Mouse (Mus musculus): Measurements from ENCODE around the gene Rfng.

DNA sequence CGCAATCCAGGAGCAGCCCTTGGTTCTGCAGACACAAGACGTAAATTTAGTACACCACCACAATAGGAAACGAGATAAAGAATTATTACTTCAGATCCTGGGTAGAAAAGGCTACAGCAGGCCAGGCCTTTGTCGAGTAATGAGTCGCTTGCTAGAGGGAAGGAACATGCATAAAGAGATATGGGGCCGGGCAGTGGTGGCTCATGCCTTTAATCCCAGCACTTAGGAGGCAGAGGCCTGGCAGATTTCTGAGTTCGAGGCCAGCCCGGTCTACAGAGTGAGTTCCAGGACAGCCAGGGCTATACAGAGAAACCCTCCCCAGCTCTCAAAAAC is 12.6 kb upstream of the Rfng start:
- TF ChIP-seq USF1 (IDR thresholded peaks at IDR 0.05; ENCODE audit: low read depth) (no peak), POLR2AphosphoS2 (IDR thresholded peaks at IDR 0.05; ENCODE audit: insufficient read length, low read depth) (no peak), MAX (IDR thresholded peaks at IDR 0.05; ENCODE audit: low read depth) (no peak), TCF12 (IDR thresholded peaks at IDR 0.05; ENCODE audit: insufficient read depth, poor library complexity, severe bottlenecking) (no peak), MYOD1 (IDR thresholded peaks at IDR 0.05; ENCODE audit: control insufficient read depth in 1 of 3, insufficient read length in 2 of 3, low read depth in 2 of 3) (no peak), TCF3 (IDR thresholded peaks at IDR 0.05; ENCODE audit: insufficient read length, low read depth) (no peak), POLR2A (IDR thresholded peaks at IDR 0.05; ENCODE audit: insufficient read length, low read depth) (no peak), REST (IDR thresholded peaks at IDR 0.05; ENCODE audit: insufficient read depth, insufficient read length) (no peak), CEBPB (IDR thresholded peaks at IDR 0.05; ENCODE audit: insufficient read depth, poor library complexity, severe bottlenecking) (no peak)

All from myocyte (in vitro differentiated cells).